Mouse (Mus musculus): ENCODE measurements around the gene Prim2. TPM values are rescaled to one million over a fixed set of nuclear protein-coding genes. Genes with fewer than 3 reads are reported as not detected.

Gene Prim2
- polyA plus RNA-seq, 1 experiment from 2014 or later = 15.6 TPM

- Histone ChIP-seq H3K4me3 (ENCODE audit: control insufficient read depth in 1 of 2, insufficient read depth in 1 of 2, low read depth in 1 of 2, low read length in 2 of 2) (no peak overlapping the region), H3K9me3 (ENCODE audit: control insufficient read depth, low read length) (no peaks in the 10 kb centered on the region), H3K27me3 (ENCODE audit: control insufficient read depth, insufficient read depth, low read length) (no peaks in the 10 kb centered on the region), H3K27ac (replicated peaks in 1 of 2; ENCODE audit: control insufficient read depth in 1 of 2, insufficient read depth in 1 of 2, low read depth in 2 of 2, low read length in 2 of 2) (no peak overlapping the region), H3K4me1 (ENCODE audit: control insufficient read depth in 2 of 2, insufficient read depth in 2 of 2, low read length in 2 of 2) (no peaks in the 10 kb centered on the region), H3K4me2 (ENCODE audit: low read length) (no peak overlapping the region), H3K9ac (ENCODE audit: low read length) (no peak overlapping the region), H3K36me3 (ENCODE audit: control insufficient read depth, insufficient read depth, low read length) (no peaks in the 10 kb centered on the region)
- no peak for ATAC-seq (ENCODE audit: insufficient number of reproducible peaks, insufficient read depth, low FRiP score, low read depth)
- WGBS = 90% methylated on average over 3 of the region's 3 CpGs
Measured at GRCm38 (mm10) chr1:33458950-33459349, 210.6 kb downstream of the Prim2 start.

- H3K27me3 ChIP-seq (ENCODE audit: control insufficient read depth, insufficient read depth, low read length) = no peaks in the 10 kb centered on the region
- no peak overlapping the region for H3K4me2 ChIP-seq (ENCODE audit: low read length)
- H3K4me3 ChIP-seq (ENCODE audit: control insufficient read depth in 1 of 2, insufficient read depth in 1 of 2, low read depth in 1 of 2, low read length in 2 of 2) = no peak overlapping the region
- H3K4me1 ChIP-seq (ENCODE audit: control insufficient read depth in 2 of 2, insufficient read depth in 2 of 2, low read length in 2 of 2) = no peaks in the 10 kb centered on the region
- ATAC-seq (ENCODE audit: insufficient number of reproducible peaks, insufficient read depth, low FRiP score, low read depth) = no peak
- H3K9ac ChIP-seq (ENCODE audit: low read length) = no peak overlapping the region
- no peaks in the 10 kb centered on the region for H3K36me3 ChIP-seq (ENCODE audit: control insufficient read depth, insufficient read depth, low read length)
- H3K9me3 ChIP-seq (ENCODE audit: control insufficient read depth, low read length) = no peaks in the 10 kb centered on the region
- no peak overlapping the region for H3K27ac ChIP-seq (replicated peaks in 1 of 2; ENCODE audit: control insufficient read depth in 1 of 2, insufficient read depth in 1 of 2, low read depth in 2 of 2, low read length in 2 of 2)
- 76% methylated on average over 6 of the region's 6 CpGs for WGBS
Measured at GRCm38 (mm10) chr1:33454251-33454650, 215.3 kb downstream of the Prim2 start.

DNA sequence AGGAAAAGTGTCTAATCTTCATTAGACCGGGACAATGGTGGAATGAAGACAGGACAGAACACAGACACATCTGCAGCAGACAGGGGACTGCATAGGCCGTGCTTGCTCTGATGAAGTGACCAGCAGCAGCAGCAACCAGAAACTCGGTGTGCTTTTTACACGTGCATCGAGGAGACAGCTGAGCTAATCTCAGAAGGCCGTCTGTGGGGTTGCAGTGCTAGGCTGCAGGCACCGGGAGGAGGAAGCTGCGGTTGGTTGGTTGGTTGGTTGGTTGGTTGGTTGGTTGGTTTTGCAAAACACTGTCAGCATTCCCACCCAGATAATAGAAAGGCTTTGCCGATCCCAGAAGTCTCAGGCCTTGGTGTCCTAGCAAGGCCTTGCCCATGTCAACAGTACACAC, 216.3 kb downstream of the Prim2 start:
- Histone ChIP-seq H3K27me3 (ENCODE audit: control insufficient read depth, insufficient read depth, low read length) (no peaks in the 10 kb centered on the region), H3K27ac (replicated peaks in 1 of 2; ENCODE audit: control insufficient read depth in 1 of 2, insufficient read depth in 1 of 2, low read depth in 2 of 2, low read length in 2 of 2) (no peak overlapping the region), H3K4me3 (ENCODE audit: control insufficient read depth in 1 of 2, insufficient read depth in 1 of 2, low read depth in 1 of 2, low read length in 2 of 2) (no peak overlapping the region), H3K9ac (ENCODE audit: low read length) (no peak overlapping the region), H3K36me3 (ENCODE audit: control insufficient read depth, insufficient read depth, low read length) (no peaks in the 10 kb centered on the region), H3K4me1 (ENCODE audit: control insufficient read depth in 2 of 2, insufficient read depth in 2 of 2, low read length in 2 of 2) (no peaks in the 10 kb centered on the region), H3K4me2 (ENCODE audit: low read length) (no peak overlapping the region), H3K9me3 (ENCODE audit: control insufficient read depth, low read length) (no peaks in the 10 kb centered on the region)
- ATAC-seq (ENCODE audit: insufficient number of reproducible peaks, insufficient read depth, low FRiP score, low read depth) = no peak
- WGBS = 74% methylated on average over 9 of the region's 9 CpGs

DNA sequence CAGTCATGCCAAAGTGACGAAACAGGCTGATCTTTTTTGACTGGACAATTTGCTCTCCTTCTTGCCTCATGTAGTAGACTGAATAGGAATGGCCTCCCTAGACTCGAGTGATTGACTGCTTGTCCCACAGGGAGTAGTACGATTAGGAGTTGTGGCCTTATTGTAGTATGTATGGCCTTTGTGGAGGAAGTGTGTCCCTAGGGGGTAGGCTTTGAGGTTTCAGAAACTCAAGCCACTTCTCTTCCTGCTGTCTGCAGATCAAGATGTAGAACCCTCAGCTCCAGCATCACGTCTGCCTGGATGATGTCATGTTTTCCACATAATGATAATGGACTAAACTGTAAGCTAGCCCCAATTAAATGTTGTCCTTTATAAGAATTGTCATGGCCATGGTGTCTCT, 222.4 kb downstream of the Prim2 start:
- no peak overlapping the region for H3K9ac ChIP-seq (ENCODE audit: low read length)
- WGBS = 71% methylated on average over 4 of the region's 4 CpGs
- no peak for ATAC-seq (ENCODE audit: insufficient number of reproducible peaks, insufficient read depth, low FRiP score, low read depth)
- H3K4me2 ChIP-seq (ENCODE audit: low read length) = no peak overlapping the region
- no peak overlapping the region for H3K4me3 ChIP-seq (ENCODE audit: control insufficient read depth in 1 of 2, insufficient read depth in 1 of 2, low read depth in 1 of 2, low read length in 2 of 2)
- no peaks in the 10 kb centered on the region for H3K27me3 ChIP-seq (ENCODE audit: control insufficient read depth, insufficient read depth, low read length)
- no peaks in the 10 kb centered on the region for H3K36me3 ChIP-seq (ENCODE audit: control insufficient read depth, insufficient read depth, low read length)
- no peaks in the 10 kb centered on the region for H3K9me3 ChIP-seq (ENCODE audit: control insufficient read depth, low read length)
- no peaks in the 10 kb centered on the region for H3K4me1 ChIP-seq (ENCODE audit: control insufficient read depth in 2 of 2, insufficient read depth in 2 of 2, low read length in 2 of 2)
- H3K27ac ChIP-seq (replicated peaks in 1 of 2; ENCODE audit: control insufficient read depth in 1 of 2, insufficient read depth in 1 of 2, low read depth in 2 of 2, low read length in 2 of 2) = no peak overlapping the region

DNA sequence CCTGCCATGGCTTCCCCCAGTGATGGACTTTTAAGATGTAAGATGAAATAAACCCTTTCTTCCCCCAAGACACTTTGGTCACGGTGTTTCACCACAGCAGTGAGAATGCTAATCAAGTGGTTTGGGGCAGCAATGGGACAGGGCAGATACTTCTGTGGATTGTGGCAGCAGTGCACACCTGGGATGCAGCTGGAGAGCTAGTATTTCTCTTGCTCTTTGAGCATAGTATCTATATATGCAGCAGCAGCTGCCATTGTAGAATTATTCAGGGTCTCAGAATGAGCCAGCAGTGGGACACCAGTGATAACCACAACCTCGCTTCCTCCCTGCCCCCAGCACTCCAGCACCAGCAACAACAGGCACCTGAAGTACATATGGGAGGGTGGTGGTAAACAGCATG, 233.4 kb downstream of the Prim2 start:
- Histone ChIP-seq H3K4me3 (ENCODE audit: control insufficient read depth in 1 of 2, insufficient read depth in 1 of 2, low read depth in 1 of 2, low read length in 2 of 2) (no peak overlapping the region), H3K9ac (ENCODE audit: low read length) (no peak overlapping the region), H3K4me2 (ENCODE audit: low read length) (no peak overlapping the region), H3K27me3 (ENCODE audit: control insufficient read depth, insufficient read depth, low read length) (no peaks in the 10 kb centered on the region), H3K9me3 (ENCODE audit: control insufficient read depth, low read length) (no peaks in the 10 kb centered on the region), H3K4me1 (ENCODE audit: control insufficient read depth in 2 of 2, insufficient read depth in 2 of 2, low read length in 2 of 2) (no peaks in the 10 kb centered on the region), H3K36me3 (ENCODE audit: control insufficient read depth, insufficient read depth, low read length) (no peaks in the 10 kb centered on the region), H3K27ac (replicated peaks in 1 of 2; ENCODE audit: control insufficient read depth in 1 of 2, insufficient read depth in 1 of 2, low read depth in 2 of 2, low read length in 2 of 2) (no peak overlapping the region)
- WGBS = 91% methylated on average over 2 of the region's 2 CpGs
- ATAC-seq (ENCODE audit: insufficient number of reproducible peaks, insufficient read depth, low FRiP score, low read depth) = no peak

Other genes starting within 250 kb of the Prim2 start
- 11.0 and 13.5 TPM in 2 replicates for gene Rab23, start 50.1 kb upstream of the Prim2 start, polyA plus RNA-seq (2014; fragmentation: Nextera tagmentation; extraction: Ambion mirVana)
- 85.3 and 91.7 TPM in 2 replicates for gene Bag2, start 88.0 kb upstream of the Prim2 start, polyA plus RNA-seq (2014; fragmentation: Nextera tagmentation; extraction: Ambion mirVana)
- gene Zfp451, start 144.8 kb upstream of the Prim2 start, polyA plus RNA-seq (2014; fragmentation: Nextera tagmentation; extraction: Ambion mirVana) = 18.3 and 18.7 TPM in 2 replicates
- 4.7 and 6.0 TPM in 2 replicates for gene Bend6, start 238.0 kb upstream of the Prim2 start, polyA plus RNA-seq (2014; fragmentation: Nextera tagmentation; extraction: Ambion mirVana)
- 38.2 and 38.6 TPM in 2 replicates for gene Dst, start 238.4 kb upstream of the Prim2 start, polyA plus RNA-seq (2014; fragmentation: Nextera tagmentation; extraction: Ambion mirVana)